Mouse (Mus musculus): Measurements from ENCODE around the gene Rft1. TPM values are rescaled to one million over a fixed set of nuclear protein-coding genes. Genes with fewer than 3 reads are reported as not detected.
A peak's percentile ranks its signal among the peaks of the same experiment; 100 is the strongest.

The Rft1 gene
- polyA plus RNA-seq, 1 experiment from 2014 or later = 18.1 TPM

GRCm38 (mm10) chr14:30626756-30627742 is 27.1 kb upstream of the Rft1 start:
- 51% methylated on average over 12 of the region's 12 CpGs for WGBS
- peaks cover 43% of the 10 kb centered on the region for H3K4me1 ChIP-seq (replicated peaks; ENCODE audit: control insufficient read depth, insufficient read depth, low read length)

GRCm38 (mm10) chr14:30628235-30628634 is 25.9 kb upstream of the Rft1 start:
- Histone ChIP-seq H3K4me1 (replicated peaks; ENCODE audit: control insufficient read depth, insufficient read depth, low read length) (peaks cover 42% of the 10 kb centered on the region), H3K4me3 (ENCODE audit: low read length) (no peak overlapping the region), H3K36me3 (ENCODE audit: control insufficient read depth, insufficient read depth, low read length) (no peaks in the 10 kb centered on the region), H3K27ac (ENCODE audit: low read length) (no peak overlapping the region), H3K4me2 (ENCODE audit: low read depth, low read length) (no peak overlapping the region), H3K9ac (ENCODE audit: low read length) (no peak overlapping the region), H3K9me3 (ENCODE audit: control insufficient read depth, low read length) (no peaks in the 10 kb centered on the region), H3K27me3 (ENCODE audit: control insufficient read depth, insufficient read depth, low read depth, low read length) (no peaks in the 10 kb centered on the region)
- no peak for ATAC-seq (ENCODE audit: low read depth)
- WGBS = 80% methylated on average over 5 of the region's 5 CpGs

More at GRCm38 (mm10) chr14:30626756-30627742, 27.1 kb upstream of the Rft1 start:
- no peaks in the 10 kb centered on the region for H3K36me3 ChIP-seq (ENCODE audit: control insufficient read depth, insufficient read depth, low read length)
- H3K4me3 ChIP-seq (ENCODE audit: low read length) = peak overlapping the region; percentile 71
- peak overlapping the region; percentile 73 for H3K9ac ChIP-seq (ENCODE audit: low read length)
- H3K9me3 ChIP-seq (ENCODE audit: control insufficient read depth, low read length) = no peaks in the 10 kb centered on the region
- ATAC-seq (ENCODE audit: low read depth) = no peak
- H3K27me3 ChIP-seq (ENCODE audit: control insufficient read depth, insufficient read depth, low read depth, low read length) = no peaks in the 10 kb centered on the region
- H3K27ac ChIP-seq (ENCODE audit: low read length) = peak overlapping the region; percentile 85
- H3K4me2 ChIP-seq (ENCODE audit: low read depth, low read length) = peak overlapping the region; percentile 88

- WGBS = 35% methylated on average over 4 of the region's 4 CpGs
- peak overlapping the region; percentile 95 for H3K27ac ChIP-seq (ENCODE audit: low read length)
- no peaks in the 10 kb centered on the region for H3K9me3 ChIP-seq (ENCODE audit: control insufficient read depth, low read length)
- peaks cover 33% of the 10 kb centered on the region for H3K4me1 ChIP-seq (replicated peaks; ENCODE audit: control insufficient read depth, insufficient read depth, low read length)
- no peak for ATAC-seq (ENCODE audit: low read depth)
- H3K4me3 ChIP-seq (ENCODE audit: low read length) = no peak overlapping the region
- H3K27me3 ChIP-seq (ENCODE audit: control insufficient read depth, insufficient read depth, low read depth, low read length) = no peaks in the 10 kb centered on the region
- H3K4me2 ChIP-seq (ENCODE audit: low read depth, low read length) = no peak overlapping the region
- no peaks in the 10 kb centered on the region for H3K36me3 ChIP-seq (ENCODE audit: control insufficient read depth, insufficient read depth, low read length)
- H3K9ac ChIP-seq (ENCODE audit: low read length) = 0 out of 2 replicates have a peak overlapping the region, but pooled peaks have one; percentile 18
Measured at GRCm38 (mm10) chr14:30629839-30630238, 24.3 kb upstream of the Rft1 start.

- peak; percentile 75 for ATAC-seq (ENCODE audit: low read depth)
- H3K9ac ChIP-seq (ENCODE audit: low read length) = no peak overlapping the region
- no peak overlapping the region for H3K4me2 ChIP-seq (ENCODE audit: low read depth, low read length)
- H3K27me3 ChIP-seq (ENCODE audit: control insufficient read depth, insufficient read depth, low read depth, low read length) = no peaks in the 10 kb centered on the region
- peak overlapping the region; percentile 95 for H3K27ac ChIP-seq (ENCODE audit: low read length)
- H3K4me3 ChIP-seq (ENCODE audit: low read length) = no peak overlapping the region
- WGBS = 48% methylated on average over 5 of the region's 5 CpGs
- H3K9me3 ChIP-seq (ENCODE audit: control insufficient read depth, low read length) = no peaks in the 10 kb centered on the region
- no peaks in the 10 kb centered on the region for H3K36me3 ChIP-seq (ENCODE audit: control insufficient read depth, insufficient read depth, low read length)
- H3K4me1 ChIP-seq (replicated peaks; ENCODE audit: control insufficient read depth, insufficient read depth, low read length) = peaks cover 32% of the 10 kb centered on the region
Measured at GRCm38 (mm10) chr14:30630811-30631576, 23.2 kb upstream of the Rft1 start.

GRCm38 (mm10) chr14:30631834-30632233 is 22.3 kb upstream of the Rft1 start:
- Histone ChIP-seq H3K9me3 (ENCODE audit: control insufficient read depth, low read length) (no peaks in the 10 kb centered on the region), H3K27ac (ENCODE audit: low read length) (peak overlapping the region; percentile 95), H3K4me2 (ENCODE audit: low read depth, low read length) (no peak overlapping the region), H3K9ac (ENCODE audit: low read length) (peak overlapping the region; percentile 35; the same call in 1 of the 2 replicates), H3K36me3 (ENCODE audit: control insufficient read depth, insufficient read depth, low read length) (no peaks in the 10 kb centered on the region), H3K27me3 (ENCODE audit: control insufficient read depth, insufficient read depth, low read depth, low read length) (no peaks in the 10 kb centered on the region), H3K4me1 (replicated peaks; ENCODE audit: control insufficient read depth, insufficient read depth, low read length) (peaks cover 32% of the 10 kb centered on the region), H3K4me3 (ENCODE audit: low read length) (no peak overlapping the region)
- WGBS = 31% methylated on average over 2 of the region's 2 CpGs
- peak; percentile 5 for ATAC-seq (ENCODE audit: low read depth)

- Histone ChIP-seq H3K27ac (ENCODE audit: low read length) (no peak overlapping the region), H3K4me2 (ENCODE audit: low read depth, low read length) (no peak overlapping the region), H3K9me3 (ENCODE audit: control insufficient read depth, low read length) (no peaks in the 10 kb centered on the region), H3K27me3 (ENCODE audit: control insufficient read depth, insufficient read depth, low read depth, low read length) (no peaks in the 10 kb centered on the region), H3K4me3 (ENCODE audit: low read length) (no peak overlapping the region), H3K4me1 (replicated peaks; ENCODE audit: control insufficient read depth, insufficient read depth, low read length) (peaks cover 32% of the 10 kb centered on the region), H3K36me3 (ENCODE audit: control insufficient read depth, insufficient read depth, low read length) (no peaks in the 10 kb centered on the region), H3K9ac (ENCODE audit: low read length) (no peak overlapping the region)
- ATAC-seq (ENCODE audit: low read depth) = no peak
- WGBS = 70% methylated on average over 7 of the region's 7 CpGs
Measured at GRCm38 (mm10) chr14:30633708-30634107, 20.5 kb upstream of the Rft1 start.

- Histone ChIP-seq H3K27ac (ENCODE audit: low read length) (no peak overlapping the region), H3K4me2 (ENCODE audit: low read depth, low read length) (no peak overlapping the region), H3K4me1 (replicated peaks; ENCODE audit: control insufficient read depth, insufficient read depth, low read length) (peaks cover 32% of the 10 kb centered on the region), H3K4me3 (ENCODE audit: low read length) (no peak overlapping the region), H3K9me3 (ENCODE audit: control insufficient read depth, low read length) (no peaks in the 10 kb centered on the region), H3K27me3 (ENCODE audit: control insufficient read depth, insufficient read depth, low read depth, low read length) (no peaks in the 10 kb centered on the region), H3K36me3 (ENCODE audit: control insufficient read depth, insufficient read depth, low read length) (no peaks in the 10 kb centered on the region), H3K9ac (ENCODE audit: low read length) (no peak overlapping the region)
- no peak for ATAC-seq (ENCODE audit: low read depth)
- 93% methylated on average over 1 of the region's 1 CpGs for WGBS
Measured at GRCm38 (mm10) chr14:30634418-30634817, 19.7 kb upstream of the Rft1 start.

- Histone ChIP-seq H3K4me2 (ENCODE audit: low read depth, low read length) (no peak overlapping the region), H3K4me3 (ENCODE audit: low read length) (no peak overlapping the region), H3K27me3 (ENCODE audit: control insufficient read depth, insufficient read depth, low read depth, low read length) (no peaks in the 10 kb centered on the region), H3K4me1 (replicated peaks; ENCODE audit: control insufficient read depth, insufficient read depth, low read length) (peaks cover 24% of the 10 kb centered on the region), H3K9ac (ENCODE audit: low read length) (no peak overlapping the region), H3K36me3 (ENCODE audit: control insufficient read depth, insufficient read depth, low read length) (no peaks in the 10 kb centered on the region), H3K9me3 (ENCODE audit: control insufficient read depth, low read length) (no peaks in the 10 kb centered on the region), H3K27ac (ENCODE audit: low read length) (peak overlapping the region; percentile 15; the same call in 1 of the 2 replicates)
- no peak for ATAC-seq (ENCODE audit: low read depth)
- WGBS = 65% methylated on average over 13 of the region's 13 CpGs
Measured at GRCm38 (mm10) chr14:30635219-30635910, 18.8 kb upstream of the Rft1 start.
